Mouse (Mus musculus): ENCODE data around the gene Sec23a. TPM values are rescaled to one million over a fixed set of nuclear protein-coding genes. Genes with fewer than 3 reads are reported as not detected.
"Not testable (repeated sequence)": the region's sequence is repeated elsewhere in the genome, so short reads cannot be mapped to it uniquely, and the experiment has no call there.

The Sec23a gene
- polyA plus RNA-seq, 1 experiment from 2014 or later = 82.8 TPM

- not testable (repeated sequence) for H3K4me2 ChIP-seq (ENCODE audit: low read length); H3K27me3 ChIP-seq (ENCODE audit: control insufficient read depth, insufficient read depth, low read length); H3K4me3 ChIP-seq (ENCODE audit: control insufficient read depth in 1 of 2, insufficient read depth in 1 of 2, low read depth in 1 of 2, low read length in 2 of 2); H3K27ac ChIP-seq (replicated peaks in 1 of 2; ENCODE audit: control insufficient read depth in 1 of 2, insufficient read depth in 1 of 2, low read depth in 2 of 2, low read length in 2 of 2); H3K4me1 ChIP-seq (ENCODE audit: control insufficient read depth in 2 of 2, insufficient read depth in 2 of 2, low read length in 2 of 2); H3K9me3 ChIP-seq (ENCODE audit: control insufficient read depth, low read length); ATAC-seq (ENCODE audit: insufficient number of reproducible peaks, insufficient read depth, low FRiP score, low read depth); H3K9ac ChIP-seq (ENCODE audit: low read length)
- WGBS = 71% methylated on average over 6 of the region's 6 CpGs
- H3K36me3 ChIP-seq (ENCODE audit: control insufficient read depth, insufficient read depth, low read length) = peaks cover 93% of the 10 kb centered on the region
Measured at GRCm38 (mm10) chr12:58981178-58981661, 30.6 kb downstream of the Sec23a start.

DNA sequence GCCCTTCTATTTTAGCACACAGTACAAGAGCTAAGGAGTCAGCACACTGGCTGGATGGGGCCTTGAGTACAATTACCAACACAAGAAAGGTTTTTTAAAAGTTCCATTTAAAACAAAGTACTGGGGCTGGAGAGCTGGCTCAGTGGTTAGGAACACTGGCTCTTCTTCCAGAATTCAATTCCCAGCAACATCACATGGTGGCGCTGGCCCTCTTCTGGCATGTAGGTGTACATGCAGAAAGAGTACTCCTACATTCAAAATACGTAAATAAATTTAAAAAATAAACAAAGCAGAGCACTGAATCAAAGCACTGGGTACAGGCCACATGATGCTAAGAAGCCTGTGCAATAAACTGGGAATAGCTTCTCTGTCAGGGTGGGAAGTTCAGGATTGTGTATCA, 34.9 kb downstream of the Sec23a start:
- H3K9ac ChIP-seq (ENCODE audit: low read length) = no peak overlapping the region
- H3K4me3 ChIP-seq (ENCODE audit: control insufficient read depth in 1 of 2, insufficient read depth in 1 of 2, low read depth in 1 of 2, low read length in 2 of 2) = no peak overlapping the region
- no peaks in the 10 kb centered on the region for H3K9me3 ChIP-seq (ENCODE audit: control insufficient read depth, low read length)
- peaks cover 87% of the 10 kb centered on the region for H3K36me3 ChIP-seq (ENCODE audit: control insufficient read depth, insufficient read depth, low read length)
- no peaks in the 10 kb centered on the region for H3K4me1 ChIP-seq (ENCODE audit: control insufficient read depth in 2 of 2, insufficient read depth in 2 of 2, low read length in 2 of 2)
- 84% methylated on average over 2 of the region's 2 CpGs for WGBS
- H3K4me2 ChIP-seq (ENCODE audit: low read length) = no peak overlapping the region
- H3K27ac ChIP-seq (replicated peaks in 1 of 2; ENCODE audit: control insufficient read depth in 1 of 2, insufficient read depth in 1 of 2, low read depth in 2 of 2, low read length in 2 of 2) = no peak overlapping the region
- no peaks in the 10 kb centered on the region for H3K27me3 ChIP-seq (ENCODE audit: control insufficient read depth, insufficient read depth, low read length)
- no peak for ATAC-seq (ENCODE audit: insufficient number of reproducible peaks, insufficient read depth, low FRiP score, low read depth)

DNA sequence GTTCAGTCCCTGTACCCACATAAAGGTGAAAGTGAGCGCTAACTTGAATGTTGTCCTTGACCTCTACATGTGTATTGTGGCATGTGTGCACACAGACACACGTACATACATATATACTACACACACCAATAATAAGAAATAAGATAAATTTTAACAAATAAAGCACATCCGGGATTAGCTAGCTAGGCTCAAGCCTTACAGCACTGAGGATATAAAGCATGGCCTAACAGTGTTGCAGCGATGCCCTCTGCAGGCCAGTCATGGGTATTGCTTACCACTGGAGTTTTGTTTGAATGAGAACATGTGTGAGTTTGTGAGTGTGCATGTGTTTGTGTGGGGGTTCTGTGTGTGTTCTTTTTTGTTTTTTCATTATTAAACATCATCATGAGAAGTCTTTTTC, 47.2 kb downstream of the Sec23a start:
- 73% methylated on average over 4 of the region's 4 CpGs for WGBS
- peaks cover 82% of the 10 kb centered on the region for H3K36me3 ChIP-seq (ENCODE audit: control insufficient read depth, insufficient read depth, low read length)
- no peak overlapping the region for H3K4me3 ChIP-seq (ENCODE audit: control insufficient read depth in 1 of 2, insufficient read depth in 1 of 2, low read depth in 1 of 2, low read length in 2 of 2)
- no peaks in the 10 kb centered on the region for H3K27me3 ChIP-seq (ENCODE audit: control insufficient read depth, insufficient read depth, low read length)
- peaks cover 2 to 12% of the 10 kb centered on the region in 2 experiments; a peak in 3 of 4 replicates for H3K4me1 ChIP-seq (ENCODE audit: control insufficient read depth in 2 of 2, insufficient read depth in 2 of 2, low read length in 2 of 2)
- no peak overlapping the region for H3K9ac ChIP-seq (ENCODE audit: low read length)
- H3K9me3 ChIP-seq (ENCODE audit: control insufficient read depth, low read length) = no peaks in the 10 kb centered on the region
- no peak for ATAC-seq (ENCODE audit: insufficient number of reproducible peaks, insufficient read depth, low FRiP score, low read depth)
- no peak overlapping the region for H3K4me2 ChIP-seq (ENCODE audit: low read length)
- H3K27ac ChIP-seq (replicated peaks in 1 of 2; ENCODE audit: control insufficient read depth in 1 of 2, insufficient read depth in 1 of 2, low read depth in 2 of 2, low read length in 2 of 2) = no peak overlapping the region

GRCm38 (mm10) chr12:58960844-58961243, 51.0 kb downstream of the Sec23a start:
- Histone ChIP-seq H3K4me3 (ENCODE audit: control insufficient read depth in 1 of 2, insufficient read depth in 1 of 2, low read depth in 1 of 2, low read length in 2 of 2) (no peak overlapping the region), H3K4me2 (ENCODE audit: low read length) (no peak overlapping the region), H3K9ac (ENCODE audit: low read length) (no peak overlapping the region), H3K36me3 (ENCODE audit: control insufficient read depth, insufficient read depth, low read length) (peaks cover 68% of the 10 kb centered on the region), H3K9me3 (ENCODE audit: control insufficient read depth, low read length) (no peaks in the 10 kb centered on the region), H3K4me1 (ENCODE audit: control insufficient read depth in 2 of 2, insufficient read depth in 2 of 2, low read length in 2 of 2) (peaks cover 2 to 12% of the 10 kb centered on the region in 2 experiments; a peak in 3 of 4 replicates), H3K27ac (replicated peaks in 1 of 2; ENCODE audit: control insufficient read depth in 1 of 2, insufficient read depth in 1 of 2, low read depth in 2 of 2, low read length in 2 of 2) (no peak overlapping the region), H3K27me3 (ENCODE audit: control insufficient read depth, insufficient read depth, low read length) (no peaks in the 10 kb centered on the region)
- ATAC-seq (ENCODE audit: insufficient number of reproducible peaks, insufficient read depth, low FRiP score, low read depth) = no peak
- 68% methylated on average over 1 of the region's 1 CpGs for WGBS

- Histone ChIP-seq H3K27ac (replicated peaks in 1 of 2; ENCODE audit: control insufficient read depth in 1 of 2, insufficient read depth in 1 of 2, low read depth in 2 of 2, low read length in 2 of 2) (no peak overlapping the region), H3K4me1 (ENCODE audit: control insufficient read depth in 2 of 2, insufficient read depth in 2 of 2, low read length in 2 of 2) (peaks cover under 1 to 12% of the 10 kb centered on the region in 2 experiments; a peak in 3 of 4 replicates), H3K27me3 (ENCODE audit: control insufficient read depth, insufficient read depth, low read length) (no peaks in the 10 kb centered on the region), H3K9ac (ENCODE audit: low read length) (no peak overlapping the region), H3K36me3 (ENCODE audit: control insufficient read depth, insufficient read depth, low read length) (peaks cover 34% of the 10 kb centered on the region), H3K4me2 (ENCODE audit: low read length) (no peak overlapping the region), H3K9me3 (ENCODE audit: control insufficient read depth, low read length) (no peaks in the 10 kb centered on the region), H3K4me3 (ENCODE audit: control insufficient read depth in 1 of 2, insufficient read depth in 1 of 2, low read depth in 1 of 2, low read length in 2 of 2) (no peak overlapping the region)
- 0 out of 2 replicates have a peak, but pooled peaks have one; percentile 47 for ATAC-seq (ENCODE audit: insufficient number of reproducible peaks, insufficient read depth, low FRiP score, low read depth)
- WGBS = 53% methylated on average over 7 of the region's 7 CpGs
Measured at GRCm38 (mm10) chr12:58956624-58957023, 55.2 kb downstream of the Sec23a start.

- no peak for ATAC-seq (ENCODE audit: insufficient number of reproducible peaks, insufficient read depth, low FRiP score, low read depth)
- no peaks in the 10 kb centered on the region for H3K27me3 ChIP-seq (ENCODE audit: control insufficient read depth, insufficient read depth, low read length)
- WGBS = 72% methylated on average over 7 of the region's 7 CpGs
- no peak overlapping the region for H3K9ac ChIP-seq (ENCODE audit: low read length)
- H3K27ac ChIP-seq (replicated peaks in 1 of 2; ENCODE audit: control insufficient read depth in 1 of 2, insufficient read depth in 1 of 2, low read depth in 2 of 2, low read length in 2 of 2) = no peak overlapping the region
- no peaks in the 10 kb centered on the region for H3K9me3 ChIP-seq (ENCODE audit: control insufficient read depth, low read length)
- no peak overlapping the region for H3K4me3 ChIP-seq (ENCODE audit: control insufficient read depth in 1 of 2, insufficient read depth in 1 of 2, low read depth in 1 of 2, low read length in 2 of 2)
- H3K36me3 ChIP-seq (ENCODE audit: control insufficient read depth, insufficient read depth, low read length) = peaks cover 33% of the 10 kb centered on the region
- H3K4me1 ChIP-seq (ENCODE audit: control insufficient read depth in 2 of 2, insufficient read depth in 2 of 2, low read length in 2 of 2) = peaks cover 0 to 12% of the 10 kb centered on the region in 2 experiments; a peak in 2 of 4 replicates
- no peak overlapping the region for H3K4me2 ChIP-seq (ENCODE audit: low read length)
Measured at GRCm38 (mm10) chr12:58956162-58956561, 55.7 kb downstream of the Sec23a start.

- H3K4me3 ChIP-seq (ENCODE audit: control insufficient read depth in 1 of 2, insufficient read depth in 1 of 2, low read depth in 1 of 2, low read length in 2 of 2) = no peak overlapping the region
- no peak overlapping the region for H3K9ac ChIP-seq (ENCODE audit: low read length)
- no peaks in the 10 kb centered on the region for H3K27me3 ChIP-seq (ENCODE audit: control insufficient read depth, insufficient read depth, low read length)
- peak overlapping the region; percentile 79 to 80 for H3K27ac ChIP-seq (replicated peaks in 1 of 2; ENCODE audit: control insufficient read depth in 1 of 2, insufficient read depth in 1 of 2, low read depth in 2 of 2, low read length in 2 of 2)
- H3K4me2 ChIP-seq (ENCODE audit: low read length) = peak overlapping the region; percentile 25
- H3K4me1 ChIP-seq (ENCODE audit: control insufficient read depth in 2 of 2, insufficient read depth in 2 of 2, low read length in 2 of 2) = peaks cover 2 to 3% of the 10 kb centered on the region in 2 experiments; a peak in 2 of 4 replicates
- H3K9me3 ChIP-seq (ENCODE audit: control insufficient read depth, low read length) = no peaks in the 10 kb centered on the region
- WGBS = 31% methylated on average over 6 of the region's 6 CpGs
- ATAC-seq (ENCODE audit: insufficient number of reproducible peaks, insufficient read depth, low FRiP score, low read depth) = no peak; the same call in 1 of the 2 replicates
- H3K36me3 ChIP-seq (ENCODE audit: control insufficient read depth, insufficient read depth, low read length) = no peaks in the 10 kb centered on the region
Measured at GRCm38 (mm10) chr12:58947879-58948278, 63.9 kb downstream of the Sec23a start.

- Histone ChIP-seq H3K9me3 (ENCODE audit: control insufficient read depth, low read length) (no peaks in the 10 kb centered on the region), H3K4me1 (ENCODE audit: control insufficient read depth in 2 of 2, insufficient read depth in 2 of 2, low read length in 2 of 2) (peaks cover 2 to 3% of the 10 kb centered on the region in 2 experiments; a peak in 2 of 4 replicates), H3K36me3 (ENCODE audit: control insufficient read depth, insufficient read depth, low read length) (no peaks in the 10 kb centered on the region), H3K4me2 (ENCODE audit: low read length) (peak overlapping the region; percentile 25; the same call in 1 of the 2 replicates), H3K27ac (replicated peaks in 1 of 2; ENCODE audit: control insufficient read depth in 1 of 2, insufficient read depth in 1 of 2, low read depth in 2 of 2, low read length in 2 of 2) (peak overlapping the region; percentile 79 to 80), H3K9ac (ENCODE audit: low read length) (no peak overlapping the region), H3K27me3 (ENCODE audit: control insufficient read depth, insufficient read depth, low read length) (no peaks in the 10 kb centered on the region), H3K4me3 (ENCODE audit: control insufficient read depth in 1 of 2, insufficient read depth in 1 of 2, low read depth in 1 of 2, low read length in 2 of 2) (no peak overlapping the region)
- WGBS = 15% methylated on average over 4 of the region's 4 CpGs
- ATAC-seq (ENCODE audit: insufficient number of reproducible peaks, insufficient read depth, low FRiP score, low read depth) = no peak
Measured at GRCm38 (mm10) chr12:58947231-58947630, 64.6 kb downstream of the Sec23a start.
